Mouse (Mus musculus) embryonic facial prominence, embryonic 14.5 days (tissue): ENCODE measurements around the gene Ptpn13. TPM values are rescaled to one million over a fixed set of nuclear protein-coding genes. Genes with fewer than 3 reads are reported as not detected.

Experiments
- ATAC-seq: fragments of 200-750 bp; cut with Nextera tagmentation; 2 replicates; pipeline ENCODE4 v1.8.0; 2017; ENCODE audit warnings: low read depth, moderate number of reproducible peaks, moderate TSS enrichment
- DNase-seq: peaks from one replicate; pipeline ENCODE4 v3.0.0-alpha.2; 2015; ENCODE audit warnings: low spot score
- H3K27ac ChIP-seq: fragments of 300-500 bp; sonication (generic); replicated peaks from 2 replicates; pipeline ENCODE4 v1.5.1; 2014; ENCODE audit warnings: low read depth, mild to moderate bottlenecking, low read length, moderate library complexity
- H3K27me3 ChIP-seq: fragments of 300-500 bp; sonication (generic); replicated peaks from 2 replicates; pipeline ENCODE4 v1.6.1; 2014; ENCODE audit warnings: low read length; ENCODE audit not compliant: control insufficient read depth, insufficient read depth
- H3K36me3 ChIP-seq: fragments of 300-500 bp; sonication (generic); 2 replicates; pipeline ENCODE4 v1.6.1; 2014; ENCODE audit warnings: low read length, mixed read lengths; ENCODE audit not compliant: control insufficient read depth, insufficient read depth
- H3K4me1 ChIP-seq: fragments of 300-500 bp; sonication (generic); 2 replicates; pipeline ENCODE4 v1.6.1; 2014; ENCODE audit warnings: antibody characterized with exemption, low read length; ENCODE audit not compliant: control insufficient read depth, insufficient read depth
- H3K4me2 ChIP-seq: fragments of 300-500 bp; sonication (generic); 2 replicates; pipeline ENCODE4 v1.6.1; 2014; ENCODE audit warnings: low read depth, mild to moderate bottlenecking, low read length, moderate library complexity, mixed read lengths
- H3K4me3 ChIP-seq: fragments of 300-500 bp; sonication (generic); 2 replicates; pipeline ENCODE4 v1.5.1; 2014; ENCODE audit warnings: low read depth, mild to moderate bottlenecking, low read length
- H3K9ac ChIP-seq: fragments of 300-500 bp; sonication (generic); 2 replicates; pipeline ENCODE4 v1.6.1; 2014; ENCODE audit warnings: low read depth, mild to moderate bottlenecking, low read length, moderate library complexity, mixed read lengths
- H3K9me3 ChIP-seq: fragments of 300-500 bp; sonication (generic); 2 replicates; pipeline ENCODE4 v1.6.1; 2016; ENCODE audit warnings: low read length; ENCODE audit not compliant: control insufficient read depth
- WGBS: fragments of 180-500 bp; shearing (Covaris S2); extraction: QIAGEN DNeasy Blood & Tissue Kit; methylation state at CpG from one replicate; pipeline ENCODE4 v1.1.7; 2014; 5-methylcytosine and 5-hydroxymethylcytosine counted together
- polyA plus RNA-seq: library from polyadenylated mRNA; unstranded; fragments of >200 nt; fragmentation: Nextera tagmentation; extraction: Ambion mirVana; gene quantifications from 2 replicates; pipeline ENCODE4 v1.2.1, GENCODE M21; 2014

Gene Ptpn13
- 16.6 and 20.0 TPM in 2 replicates for polyA plus RNA-seq

DNA sequence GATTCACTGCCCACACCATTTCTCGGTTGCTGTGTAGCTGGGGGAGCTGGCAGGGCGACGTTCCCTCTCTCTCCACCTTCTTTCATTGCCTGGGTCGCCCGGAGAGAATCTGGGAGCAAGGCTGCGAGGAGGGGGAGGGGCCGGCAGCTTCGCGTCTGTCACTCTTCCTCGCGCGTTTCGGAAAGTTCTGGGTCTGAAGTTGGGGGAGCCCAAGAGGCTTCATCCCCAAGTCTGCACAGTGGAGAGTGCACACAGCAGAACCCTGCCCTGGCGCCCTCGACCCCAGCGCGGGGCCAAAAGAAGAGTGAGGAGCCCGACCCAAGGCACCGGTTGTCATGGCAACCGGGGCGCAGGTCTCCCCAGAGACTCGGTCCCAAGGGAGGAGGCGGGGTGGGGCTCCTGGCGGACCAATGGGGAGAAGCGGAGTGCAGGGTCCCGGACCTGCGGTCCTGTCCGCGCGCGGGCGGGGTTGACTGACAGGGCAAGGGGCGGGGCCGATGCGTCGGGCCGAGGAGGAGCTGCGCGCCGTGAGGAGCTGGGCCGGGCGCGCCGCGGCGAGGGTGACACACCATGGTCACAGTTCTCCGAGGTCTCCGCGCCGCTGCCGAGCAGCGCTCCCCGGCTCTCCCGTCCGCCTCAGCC, at the start of gene Ptpn13:
Gene Ptpn13, plus strand, starts transcription at position 515 of the 642 bp plus-strand sequence.
- peak within 1 kb of the TSS; percentile 78 for H3K4me3 ChIP-seq
- peaks cover 8% of the 10 kb centered on the region; the same call in 1 of the 2 replicates for H3K4me1 ChIP-seq
- H3K4me2 ChIP-seq = peak within 1 kb of the TSS; percentile 93
- H3K36me3 ChIP-seq = no peaks in the 10 kb centered on the region
- H3K9ac ChIP-seq = peak within 1 kb of the TSS; percentile 85
- peak; percentile 97 for ATAC-seq
- peak within 1 kb of the TSS; percentile 87 for H3K27ac ChIP-seq
- H3K9me3 ChIP-seq = no peaks in the 10 kb centered on the region
- peak; percentile 95 for DNase-seq
- WGBS = 0% methylated on average over 32 of the region's 55 CpGs
- H3K27me3 ChIP-seq = peaks cover 7% of the 10 kb centered on the region; the same call in 1 of the 2 replicates

DNA sequence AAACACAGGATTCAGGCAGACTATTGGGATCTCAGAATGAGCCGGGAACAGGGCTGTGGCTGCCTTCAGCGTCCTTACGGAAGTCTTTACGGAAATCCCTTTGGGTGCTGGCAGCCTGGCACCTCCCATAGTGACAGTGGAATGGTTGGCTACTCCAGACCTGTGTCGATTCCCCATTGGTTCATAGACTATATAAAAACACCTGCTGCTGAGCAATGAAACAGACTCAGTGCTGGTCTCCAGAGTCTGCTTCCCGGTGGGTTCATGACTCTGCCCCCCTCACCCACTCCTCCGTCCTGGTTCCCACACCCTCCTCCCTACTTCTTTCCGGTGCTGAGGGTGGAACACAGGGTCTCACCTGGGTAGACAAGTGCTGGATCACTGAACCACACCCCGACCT, 49.8 kb upstream of the Ptpn13 start:
- no peak overlapping the region for H3K9ac ChIP-seq
- no peak overlapping the region for H3K4me2 ChIP-seq
- WGBS = 88% methylated on average over 9 of the region's 9 CpGs
- no peak overlapping the region for H3K27ac ChIP-seq
- H3K4me1 ChIP-seq = peaks cover 8% of the 10 kb centered on the region; the same call in 1 of the 2 replicates
- no peaks in the 10 kb centered on the region for H3K27me3 ChIP-seq
- no peaks in the 10 kb centered on the region for H3K36me3 ChIP-seq
- ATAC-seq = 0 out of 2 replicates have a peak, but pooled peaks have one; percentile 62
- no peaks in the 10 kb centered on the region for H3K9me3 ChIP-seq
- no peak for DNase-seq
- no peak overlapping the region for H3K4me3 ChIP-seq

DNA sequence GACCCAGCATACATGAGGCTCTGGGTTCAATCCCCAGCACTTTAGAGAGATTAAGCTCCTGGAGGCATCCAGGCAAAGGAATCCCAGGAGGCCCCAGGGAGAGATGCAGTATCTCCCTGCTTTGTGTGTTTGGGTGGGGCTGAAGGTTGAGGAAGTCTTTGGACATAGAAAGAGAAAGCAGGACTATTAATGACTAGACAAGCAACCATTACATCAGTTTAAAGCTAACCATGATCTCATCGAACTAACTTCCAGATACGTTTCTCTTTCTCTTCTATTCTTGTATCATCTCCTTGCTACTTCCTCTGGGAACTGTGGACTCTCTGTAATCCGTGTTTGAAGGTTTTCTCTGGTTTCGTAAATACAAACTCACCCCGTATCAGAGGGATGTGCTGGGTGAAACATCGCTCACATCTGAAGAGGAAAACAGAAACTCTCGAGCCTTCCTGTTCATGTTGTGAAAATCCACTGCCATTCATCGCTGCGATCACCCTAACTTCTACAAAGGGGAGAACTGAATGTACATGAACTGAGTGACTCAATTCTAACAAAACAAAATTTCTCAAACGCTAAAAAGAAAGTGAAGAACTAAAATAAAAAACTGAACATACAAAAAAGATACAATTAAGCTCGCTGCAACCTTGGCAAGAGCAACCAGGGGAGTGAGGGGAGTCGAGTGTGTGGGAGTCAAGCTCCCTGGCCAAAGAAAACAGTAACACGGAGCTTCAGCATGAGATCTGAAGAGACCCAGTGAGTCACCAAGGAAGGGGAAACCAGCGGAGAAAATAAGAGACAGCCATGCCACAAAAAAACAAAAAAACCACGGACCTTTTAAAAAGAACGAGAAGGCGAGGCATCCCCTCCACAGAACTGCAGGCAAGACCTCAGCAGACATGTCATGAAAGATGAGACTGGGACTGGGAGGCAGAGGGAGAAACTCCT, 48.4 kb upstream of the Ptpn13 start:
- Histone ChIP-seq H3K4me3 (no peak overlapping the region), H3K36me3 (no peaks in the 10 kb centered on the region), H3K4me2 (peak overlapping the region; percentile 21; the same call in 1 of the 2 replicates), H3K27ac (peak overlapping the region; percentile 35; the same call in 1 of the 2 replicates), H3K4me1 (peaks cover 8% of the 10 kb centered on the region; the same call in 1 of the 2 replicates), H3K27me3 (no peaks in the 10 kb centered on the region), H3K9me3 (no peaks in the 10 kb centered on the region), H3K9ac (no peak overlapping the region)
- DNase-seq (peak; percentile 48), ATAC-seq (no peak)
- 45% methylated on average over 17 of the region's 17 CpGs for WGBS

DNA sequence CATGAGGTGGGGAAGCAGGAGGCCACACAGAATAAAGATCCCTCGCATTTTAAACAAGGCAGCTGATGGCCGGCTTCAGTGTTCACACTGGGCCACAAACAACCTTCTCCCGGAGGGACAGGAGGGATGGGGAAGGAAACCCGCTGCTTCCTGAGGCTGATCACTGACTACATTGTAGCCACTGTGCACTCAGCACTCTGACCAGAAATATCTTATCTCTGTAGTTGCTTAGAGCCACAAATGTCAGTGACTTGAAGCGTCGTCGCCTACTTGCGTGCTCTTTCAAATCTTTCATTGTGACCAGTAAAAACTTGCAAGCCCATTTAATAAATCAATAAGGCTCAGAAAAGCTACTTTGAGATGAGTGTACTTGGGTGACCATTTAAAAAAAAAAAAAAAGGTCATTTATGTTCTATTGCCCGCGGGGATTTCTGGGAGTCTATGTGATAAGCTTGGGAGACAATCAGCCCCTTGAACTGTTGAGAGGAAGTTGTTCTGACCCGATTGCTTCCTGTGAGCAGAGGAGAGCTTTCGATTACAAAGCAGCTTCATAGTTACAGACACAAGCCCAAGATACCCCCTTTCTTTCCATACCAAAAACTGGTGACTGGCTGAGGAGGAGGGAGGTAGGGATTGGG, 47.4 kb upstream of the Ptpn13 start:
- H3K9ac ChIP-seq = no peak overlapping the region
- H3K27ac ChIP-seq = no peak overlapping the region
- no peak overlapping the region for H3K4me3 ChIP-seq
- H3K4me2 ChIP-seq = no peak overlapping the region
- no peak for ATAC-seq
- no peaks in the 10 kb centered on the region for H3K9me3 ChIP-seq
- H3K27me3 ChIP-seq = no peaks in the 10 kb centered on the region
- peaks cover 8% of the 10 kb centered on the region; the same call in 1 of the 2 replicates for H3K4me1 ChIP-seq
- WGBS = 40% methylated on average over 12 of the region's 12 CpGs
- no peak for DNase-seq
- no peaks in the 10 kb centered on the region for H3K36me3 ChIP-seq

DNA sequence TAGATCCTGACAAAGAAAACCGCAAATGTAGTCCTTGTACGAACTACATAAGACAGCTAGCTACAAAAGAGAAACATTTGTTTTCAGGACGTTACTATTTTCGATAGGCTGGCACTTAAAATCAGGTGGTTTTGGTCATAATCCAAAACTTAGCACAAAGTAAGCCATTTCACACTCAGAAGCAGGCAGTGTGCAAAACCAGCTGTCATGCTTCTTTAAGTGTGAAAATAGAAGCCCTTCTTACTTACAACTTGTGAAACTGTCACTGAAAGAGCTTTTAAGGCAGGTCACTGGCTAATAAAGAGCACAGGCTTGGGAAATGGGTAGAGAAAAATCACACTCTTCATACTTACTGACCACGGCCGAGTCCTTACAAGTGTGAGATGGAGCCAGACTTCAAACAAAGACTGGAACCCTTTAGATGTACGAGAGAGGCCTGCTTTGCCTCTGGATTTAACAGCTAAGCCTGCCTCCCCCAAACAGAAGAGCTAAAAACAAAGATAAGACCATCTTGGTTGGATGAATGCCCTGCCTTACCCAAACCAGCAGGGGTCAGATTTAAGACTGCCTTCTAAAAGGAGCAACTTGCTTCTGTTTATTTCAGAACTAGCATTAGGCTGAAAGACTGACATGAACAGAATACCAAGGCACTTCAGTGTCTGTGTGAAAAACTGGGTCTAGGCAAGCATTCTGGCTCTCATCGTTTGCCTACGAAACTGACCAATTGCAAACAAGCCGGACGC, 44.0 kb upstream of the Ptpn13 start:
- WGBS = 77% methylated on average over 11 of the region's 11 CpGs
- no peaks in the 10 kb centered on the region for H3K36me3 ChIP-seq
- no peak overlapping the region for H3K27ac ChIP-seq
- H3K9ac ChIP-seq = no peak overlapping the region
- no peaks in the 10 kb centered on the region for H3K27me3 ChIP-seq
- H3K4me3 ChIP-seq = no peak overlapping the region
- H3K4me1 ChIP-seq = peaks cover 8% of the 10 kb centered on the region; the same call in 1 of the 2 replicates
- ATAC-seq (no peak), DNase-seq (no peak)
- no peaks in the 10 kb centered on the region for H3K9me3 ChIP-seq
- H3K4me2 ChIP-seq = no peak overlapping the region

DNA sequence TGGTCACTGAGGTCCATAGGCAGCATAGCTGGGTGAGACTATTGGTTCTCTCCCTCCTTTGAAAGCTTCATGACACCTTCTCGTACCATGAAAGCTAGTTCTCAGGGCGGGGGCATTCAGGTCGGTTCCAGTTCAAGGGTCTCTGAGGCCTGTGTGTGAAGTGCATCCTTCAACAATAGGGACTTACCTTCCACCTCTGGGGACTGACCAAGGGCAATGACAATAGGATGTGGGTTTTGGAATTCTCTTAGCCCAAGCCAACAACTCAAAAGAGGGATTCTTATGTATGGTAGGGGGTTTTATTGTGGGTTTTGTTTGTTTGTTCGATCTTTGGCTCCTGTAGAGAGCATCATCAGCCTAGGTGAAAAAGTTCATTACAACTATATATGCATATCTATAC, 42.0 kb upstream of the Ptpn13 start:
- no peak overlapping the region for H3K9ac ChIP-seq
- H3K4me2 ChIP-seq = no peak overlapping the region
- no peak for DNase-seq
- H3K27me3 ChIP-seq = no peaks in the 10 kb centered on the region
- H3K27ac ChIP-seq = no peak overlapping the region
- peaks cover 12% of the 10 kb centered on the region; the same call in 1 of the 2 replicates for H3K4me1 ChIP-seq
- WGBS = 98% methylated on average over 4 of the region's 4 CpGs
- no peaks in the 10 kb centered on the region for H3K9me3 ChIP-seq
- no peak overlapping the region for H3K4me3 ChIP-seq
- ATAC-seq = no peak
- H3K36me3 ChIP-seq = no peaks in the 10 kb centered on the region

DNA sequence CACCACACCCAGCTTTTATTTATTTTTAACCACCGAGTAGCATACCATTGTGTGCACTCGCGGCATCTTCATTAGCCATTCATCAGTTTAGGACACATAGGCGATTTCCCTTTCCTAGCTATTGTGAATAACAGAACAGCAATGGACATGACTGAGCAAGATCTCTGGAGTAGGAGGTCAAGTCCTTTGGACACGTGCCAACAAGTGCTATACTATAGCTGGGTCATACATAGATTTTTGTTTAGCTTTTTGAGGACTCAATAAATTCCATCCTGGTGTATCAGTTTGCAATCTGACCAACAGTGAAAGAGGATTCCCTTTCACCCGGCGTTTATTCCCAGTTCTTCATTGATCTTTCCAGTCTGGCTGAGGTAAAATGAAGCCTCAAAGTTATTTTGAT, 41.0 kb upstream of the Ptpn13 start:
- Histone ChIP-seq H3K4me3 (no peak overlapping the region), H3K9me3 (no peaks in the 10 kb centered on the region), H3K4me2 (no peak overlapping the region), H3K4me1 (peaks cover 16% of the 10 kb centered on the region; the same call in 1 of the 2 replicates), H3K27me3 (no peaks in the 10 kb centered on the region), H3K36me3 (no peaks in the 10 kb centered on the region), H3K9ac (no peak overlapping the region), H3K27ac (no peak overlapping the region)
- ATAC-seq = no peak
- 86% methylated on average over 7 of the region's 7 CpGs for WGBS
- DNase-seq = no peak
